Mouse (Mus musculus) CD8-positive naive resting alpha-beta T cell, adult 2 months (primary cell): Measurements from ENCODE around the gene Tfe3.
"Not testable (repeated sequence)": the region's sequence is repeated elsewhere in the genome, so short reads cannot be mapped to it uniquely, and the experiment has no call there.

Experiments used
- DNase-seq, 2 experiments: peaks; one replicate each; pipeline ENCODE4 v3.0.0; 2022; ENCODE audit warnings: low read depth in 2 of 2, low spot score in 2 of 2

The Tfe3 gene

DNA sequence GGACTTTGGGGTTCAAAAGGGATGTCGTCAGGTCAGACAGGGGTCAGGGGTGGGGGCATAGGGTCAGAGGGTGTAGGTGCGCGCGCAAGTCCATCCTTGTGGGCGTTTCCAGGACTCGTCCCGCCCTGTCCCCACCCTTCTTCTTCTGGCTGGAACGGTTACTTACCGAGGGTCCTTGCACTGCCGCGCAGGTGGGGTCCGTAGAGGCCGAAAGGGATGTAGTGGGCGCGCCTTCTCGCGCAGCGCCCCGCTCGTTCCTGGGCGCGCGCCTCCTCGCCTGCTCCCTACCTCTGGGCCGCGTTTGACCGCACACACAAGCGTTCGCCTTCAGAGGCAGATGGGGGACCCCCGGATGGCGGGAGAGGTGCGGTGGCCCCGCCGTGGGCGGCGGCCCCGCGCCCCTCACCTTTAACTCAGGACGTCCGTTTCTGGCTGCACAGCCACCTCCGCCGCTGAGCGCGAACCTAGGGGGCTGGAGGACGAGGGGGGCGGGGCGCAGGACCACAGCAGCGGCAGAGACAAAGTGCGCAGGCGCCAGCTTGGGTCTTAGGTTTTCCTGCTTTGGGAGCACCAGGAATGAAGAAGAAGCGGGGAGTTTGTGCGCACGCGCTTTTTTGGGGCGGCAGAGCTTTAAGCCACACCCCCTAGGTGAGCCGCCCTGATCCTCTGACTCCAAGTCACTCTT is 11.8 kb upstream of the Tfe3 start, which contains the start of gene Ccdc120:
Gene Ccdc120, minus strand, starts transcription at position 474 of the 685 bp plus-strand sequence.
- DNase-seq, result no peak

DNA sequence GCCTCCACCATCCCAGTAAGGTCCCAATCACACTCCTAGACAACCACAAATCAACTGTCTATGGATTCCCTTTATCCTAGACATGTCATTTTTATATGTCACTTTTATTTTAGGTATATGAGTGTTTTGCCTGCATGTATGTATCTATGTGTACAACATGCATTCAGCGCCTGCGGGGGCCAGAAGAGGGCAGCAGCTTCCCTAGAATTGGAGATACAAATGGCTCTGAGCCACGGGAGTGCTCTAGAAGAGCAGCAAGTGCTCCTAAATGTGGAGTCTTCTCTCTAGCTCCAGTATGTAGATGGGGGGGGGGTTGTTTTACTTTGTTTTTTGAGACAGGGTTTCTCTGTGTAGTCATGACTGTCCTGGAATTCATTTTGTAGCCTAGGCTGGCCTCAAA is 8.7 kb upstream of the Tfe3 start:
- DNase-seq, result not testable (repeated sequence)

DNA sequence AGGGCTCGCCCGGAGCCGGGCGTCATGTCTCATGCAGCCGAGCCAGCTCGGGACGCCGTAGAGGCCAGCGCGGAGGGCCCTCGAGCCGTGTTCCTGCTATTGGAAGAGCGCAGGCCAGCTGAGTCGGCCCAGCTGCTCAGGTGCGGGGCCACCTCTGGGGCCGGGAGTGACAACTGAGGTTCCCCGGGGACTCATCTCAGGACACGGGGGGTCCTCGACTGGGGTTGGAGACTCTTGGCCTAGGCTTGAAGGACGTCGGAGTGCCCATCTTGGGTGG is 499 bp downstream of the Tfe3 start:
- no peak for DNase-seq

DNA sequence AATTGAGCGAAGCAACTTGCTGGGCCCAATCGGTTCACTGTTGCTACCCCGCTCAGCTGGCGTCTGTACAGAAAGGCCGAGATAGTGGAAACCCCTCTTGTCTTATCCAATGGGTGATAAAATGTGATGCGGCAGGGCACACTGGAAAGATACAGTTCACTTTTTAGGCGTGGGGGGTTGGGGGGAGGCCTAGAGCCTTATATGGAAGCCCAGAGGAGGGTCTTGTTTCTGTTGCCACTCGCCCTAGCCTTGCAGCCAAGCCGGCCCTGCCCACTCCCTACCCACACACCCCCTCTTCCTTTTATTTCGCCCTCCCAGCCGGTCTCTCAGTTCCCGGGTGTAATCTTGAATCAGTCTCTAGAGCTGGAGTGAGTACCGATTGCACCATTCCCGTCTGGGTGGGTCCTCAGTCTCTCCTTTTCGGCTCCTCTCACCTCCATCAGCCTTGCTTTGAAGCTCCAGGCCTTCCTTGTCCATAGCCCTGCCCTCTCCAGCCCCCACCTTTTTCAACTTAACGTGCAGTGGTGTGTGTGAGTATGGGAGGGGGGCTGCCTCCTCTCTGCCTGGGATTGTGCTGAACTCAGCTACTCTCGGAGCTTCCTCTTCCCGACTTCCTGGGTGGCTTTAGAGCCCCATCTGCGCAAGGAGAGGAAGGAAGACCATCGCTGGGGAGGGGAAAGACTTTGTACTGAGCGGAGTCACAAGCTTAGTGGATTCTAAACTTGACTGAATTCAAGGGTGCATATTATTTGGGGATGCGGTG is 1.5 kb downstream of the Tfe3 start:
- DNase-seq, result no peak

DNA sequence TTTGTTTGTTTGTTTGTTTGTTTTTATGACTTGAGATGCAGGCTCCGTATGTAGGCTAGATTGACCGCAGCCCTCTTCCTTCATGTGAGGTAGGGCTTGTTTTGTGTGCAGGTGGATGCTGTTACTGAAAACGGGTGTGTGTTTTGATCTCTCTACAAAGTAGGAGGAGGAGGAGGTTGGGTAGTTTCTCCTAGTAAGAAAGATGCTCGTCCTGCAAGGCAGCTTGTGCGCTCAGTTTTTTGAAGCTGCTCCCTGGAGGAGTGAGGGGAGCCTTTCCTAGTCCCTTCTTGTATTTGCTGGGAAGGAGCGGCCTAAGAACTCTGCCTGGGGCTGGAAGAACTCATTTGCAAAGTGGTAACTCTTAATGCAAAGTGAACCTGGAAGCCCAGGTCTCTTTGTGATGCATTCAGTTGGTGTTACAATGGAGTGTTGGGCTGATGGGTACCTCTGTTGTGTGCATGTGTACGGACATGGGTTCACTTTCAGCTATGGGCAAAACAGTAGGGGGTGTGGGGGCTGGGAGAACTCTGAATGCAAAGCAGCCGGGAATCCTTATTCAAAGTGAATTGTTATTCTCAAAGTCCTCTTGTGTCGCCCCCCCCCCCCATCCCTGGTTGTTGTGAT is 2.4 kb downstream of the Tfe3 start:
- DNase-seq, result no peak

DNA sequence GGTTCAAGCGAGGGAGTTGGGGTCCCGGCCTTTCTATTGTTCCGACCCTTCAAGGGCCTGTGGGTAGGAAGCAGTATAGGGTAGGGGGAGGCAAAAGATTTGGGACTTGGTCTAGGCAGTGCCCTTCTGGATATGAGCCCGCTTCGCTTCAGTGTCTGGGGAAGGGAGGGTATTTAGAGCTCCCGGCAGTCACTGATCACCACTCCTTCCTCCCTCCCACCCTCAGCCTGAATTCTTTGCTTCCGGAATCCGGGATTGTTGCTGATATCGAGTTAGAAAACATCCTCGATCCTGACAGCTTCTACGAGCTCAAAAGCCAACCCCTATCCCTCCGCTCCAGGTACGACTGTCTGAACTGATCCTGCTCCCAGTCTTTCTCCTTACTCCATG is 2.9 kb downstream of the Tfe3 start:
- DNase-seq, result no peak

DNA sequence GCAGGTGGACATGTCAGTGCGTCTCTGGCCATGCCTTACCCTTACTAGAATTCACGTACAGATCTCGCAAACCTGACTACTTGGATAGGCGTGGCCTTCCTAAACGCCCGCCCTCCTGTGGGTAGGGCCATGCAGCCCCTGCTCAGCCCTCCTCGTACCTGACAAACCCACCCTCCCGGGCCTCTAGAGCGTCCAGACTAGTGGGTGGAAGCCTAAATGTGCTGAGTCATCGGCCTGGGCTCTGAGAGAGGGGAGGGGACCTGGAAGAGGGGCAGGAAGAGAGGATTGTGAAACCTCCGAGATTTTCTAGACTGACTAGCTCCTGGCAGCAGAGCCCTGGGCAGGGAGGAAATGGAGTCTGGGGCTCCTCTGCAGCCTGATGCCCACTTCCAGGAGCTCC is 3.4 kb downstream of the Tfe3 start:
- no peak for DNase-seq

DNA sequence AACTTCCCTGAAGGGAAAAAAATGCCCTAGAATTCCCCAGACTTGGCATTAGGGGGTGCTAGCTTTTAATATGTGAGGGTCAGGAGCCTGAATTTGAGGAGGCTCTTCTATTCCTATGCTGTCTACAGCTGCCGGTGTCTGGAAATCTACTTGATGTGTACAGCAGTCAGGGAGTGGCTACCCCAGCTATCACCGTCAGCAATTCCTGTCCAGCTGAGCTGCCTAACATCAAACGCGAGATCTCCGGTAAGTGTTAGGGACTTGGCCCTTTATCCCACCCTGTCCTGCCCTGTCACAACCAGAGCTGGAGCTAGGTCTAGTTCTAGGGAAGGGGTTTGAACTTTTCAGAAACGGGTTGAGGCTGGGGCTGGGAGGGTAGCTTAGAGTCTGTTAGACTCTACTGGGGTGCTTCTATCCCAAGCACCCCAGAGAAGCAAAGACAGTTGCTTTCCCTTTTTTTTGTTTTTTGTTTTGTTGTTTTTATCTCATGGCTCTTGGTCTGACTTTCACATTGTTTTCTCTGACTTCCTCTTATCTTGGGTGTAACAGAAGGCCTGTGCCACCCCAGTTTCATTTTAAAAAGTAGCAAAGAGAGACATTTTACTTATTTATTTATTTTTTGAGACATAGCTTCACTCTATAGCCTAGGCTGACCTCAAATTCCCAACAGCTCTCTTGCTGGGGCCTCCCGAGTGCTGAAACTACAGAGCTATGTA is 7.1 kb downstream of the Tfe3 start:
- DNase-seq, result no peak

DNA sequence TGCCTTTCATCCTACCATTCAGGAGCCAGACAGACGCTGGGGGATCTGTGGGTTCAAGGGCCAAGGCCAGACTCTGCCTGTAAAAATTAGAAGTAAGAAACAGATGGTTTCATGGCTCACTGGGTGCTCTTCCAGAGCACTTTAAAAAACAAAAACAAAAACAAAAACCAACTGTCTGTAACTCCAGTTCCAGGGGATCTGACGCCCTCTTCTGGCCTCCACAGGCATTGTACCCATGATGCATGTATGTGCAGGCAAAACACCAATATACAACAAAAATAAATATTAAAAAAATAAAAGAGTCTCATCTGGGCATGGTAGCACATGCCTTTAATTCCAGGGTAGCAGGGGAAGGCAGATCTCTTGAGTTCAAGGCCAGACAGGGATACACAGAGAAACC is 10.4 kb downstream of the Tfe3 start:
- no peak for DNase-seq

DNA sequence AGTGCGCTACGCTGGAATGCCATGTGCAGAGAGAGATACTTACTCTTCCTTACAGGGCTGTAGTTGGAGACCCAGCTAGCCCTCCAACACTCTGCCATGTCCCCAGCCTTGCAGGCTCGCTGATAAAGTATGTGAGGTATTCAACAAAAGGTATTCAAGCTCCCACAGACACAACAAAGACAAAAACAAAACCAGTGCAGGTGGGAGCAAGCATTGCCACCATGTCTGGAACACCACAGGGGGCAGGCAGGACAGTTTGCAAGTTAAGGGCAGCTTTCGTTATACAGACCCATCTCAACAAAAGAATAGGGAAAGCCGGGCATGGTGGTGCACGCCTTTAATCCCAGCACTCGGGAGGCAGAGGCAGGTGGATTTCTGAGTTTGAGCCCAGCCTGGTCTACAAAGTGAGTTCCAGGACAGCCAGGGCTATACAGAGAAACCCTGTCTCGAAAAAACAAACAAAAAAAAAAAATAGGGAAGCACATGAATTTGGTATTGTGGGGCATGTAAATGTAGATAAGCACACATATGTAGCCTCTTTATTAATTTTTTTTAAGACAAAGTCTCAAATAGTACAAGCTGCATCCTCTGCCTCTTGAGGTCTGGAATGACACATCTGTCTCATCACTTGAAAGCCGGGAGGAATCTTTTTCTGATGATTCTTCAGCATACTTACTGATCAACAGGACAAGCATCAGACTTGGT is 13.3 kb downstream of the Tfe3 start:
- DNase-seq, result no peak

DNA sequence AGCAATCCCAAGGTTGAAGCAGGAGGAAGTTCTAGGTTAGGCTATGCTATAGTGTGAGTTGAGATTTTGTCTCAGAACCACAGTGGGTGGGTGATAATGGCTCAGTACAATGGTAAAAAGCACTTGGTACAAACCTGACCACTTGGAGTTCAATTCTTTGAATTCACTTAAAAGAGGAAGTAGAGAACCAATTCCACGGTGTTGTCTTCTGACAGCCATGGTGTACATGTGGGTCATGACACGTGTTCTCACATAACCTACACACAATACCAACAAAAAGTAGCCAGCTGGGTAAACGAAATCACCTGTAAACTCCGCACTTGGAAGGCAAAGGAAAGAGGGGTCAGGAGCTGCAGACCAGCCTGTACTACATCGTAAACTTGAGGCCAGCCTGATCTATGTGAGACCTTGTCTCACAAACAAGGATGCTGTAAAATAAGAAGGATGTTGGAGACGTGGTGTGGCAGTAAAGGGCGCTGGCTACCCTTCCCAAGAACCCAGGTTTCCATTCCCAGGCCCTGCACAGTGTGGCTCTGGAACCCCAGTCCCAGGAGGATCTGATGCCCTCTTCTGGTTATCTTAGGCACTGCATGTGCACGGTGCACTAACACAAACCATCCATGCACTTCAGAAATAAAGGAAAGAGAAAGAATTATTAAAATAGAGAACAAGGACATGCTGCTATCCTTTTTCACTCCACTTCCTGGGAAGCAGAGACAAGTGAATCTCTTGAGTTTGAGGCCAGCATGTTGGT is 14.1 kb downstream of the Tfe3 start:
- DNase-seq, result peak; percentile 31 to 39

DNA sequence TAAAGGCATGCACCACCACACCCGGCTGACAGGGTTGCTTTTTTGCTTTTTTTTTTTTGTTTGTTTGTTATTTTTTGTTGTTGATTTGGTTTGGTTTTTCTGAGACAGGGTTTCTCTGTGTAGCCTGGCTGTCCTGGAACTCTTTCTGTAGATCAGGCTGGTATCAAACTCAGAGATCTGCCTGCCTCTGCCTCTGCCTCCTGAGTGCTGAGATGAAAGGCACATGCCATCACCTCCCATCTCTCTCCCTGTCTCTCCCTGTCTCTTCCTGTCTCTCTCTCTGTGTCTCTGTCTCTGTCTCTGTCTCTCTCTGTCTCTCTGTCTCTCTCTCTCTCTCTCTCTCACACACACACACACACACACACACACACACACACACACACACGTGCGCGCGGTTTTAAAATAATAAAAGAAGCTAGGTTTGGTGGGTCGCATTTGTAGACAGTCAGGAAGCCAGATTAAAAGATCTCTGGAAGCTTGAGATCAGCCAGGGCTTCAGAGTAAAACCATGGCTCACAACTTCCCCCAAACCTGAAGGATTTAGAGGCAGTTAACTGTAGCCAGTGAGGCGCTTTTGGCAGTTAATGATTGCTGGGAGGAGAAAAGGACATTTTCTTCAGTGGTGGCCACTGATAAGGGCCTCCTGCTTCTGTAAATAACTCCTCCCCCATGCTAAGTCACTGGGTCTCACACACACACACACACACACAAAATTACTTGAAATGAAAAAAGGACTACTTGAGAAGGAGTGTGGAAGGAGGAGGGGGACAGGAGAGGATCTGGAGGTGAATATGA is 16.3 kb downstream of the Tfe3 start:
- DNase-seq, result no peak

DNA sequence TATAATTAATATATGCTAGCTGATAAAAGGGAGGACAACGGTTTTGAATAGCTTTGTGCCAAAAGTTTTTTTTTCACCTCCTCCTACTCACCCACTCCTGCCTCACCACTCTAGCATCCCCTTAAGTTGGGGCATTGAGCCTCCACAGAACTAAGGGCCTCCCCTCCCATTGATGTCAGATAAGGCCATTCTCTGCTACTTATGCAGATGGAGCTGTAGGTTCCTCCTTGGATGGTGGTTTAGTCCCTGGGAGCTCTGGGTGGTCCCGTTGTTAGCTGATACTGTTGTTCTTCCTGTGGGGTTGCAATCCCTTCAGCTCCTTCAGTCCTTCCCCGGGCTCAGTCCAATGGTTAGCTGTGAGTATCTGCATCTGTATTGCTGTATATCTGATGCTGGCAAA is 16.9 kb downstream of the Tfe3 start:
- no peak for DNase-seq

DNA sequence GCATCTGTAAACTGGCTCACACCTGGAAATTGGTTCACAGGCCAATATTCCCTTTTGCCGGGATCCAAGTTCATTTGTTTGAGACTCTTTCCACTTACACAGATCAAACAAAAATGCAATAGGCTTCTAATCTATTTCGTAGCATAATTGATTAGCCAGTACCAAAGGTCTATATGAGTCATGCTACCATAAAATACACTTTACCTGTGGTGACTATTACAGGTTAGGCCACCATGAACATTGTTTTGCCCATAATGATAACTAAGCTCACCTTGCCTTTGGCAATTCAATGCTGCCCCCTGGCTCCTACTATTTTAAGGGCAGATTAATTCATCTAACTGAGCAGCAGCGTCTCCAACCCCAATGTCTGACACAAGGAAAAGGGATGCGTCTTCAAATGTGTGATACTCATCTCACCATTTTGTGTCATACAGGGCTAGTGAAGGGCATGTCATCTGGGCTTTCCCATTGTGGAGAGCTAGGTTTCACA is 20.3 kb downstream of the Tfe3 start:
- no peak for DNase-seq

DNA sequence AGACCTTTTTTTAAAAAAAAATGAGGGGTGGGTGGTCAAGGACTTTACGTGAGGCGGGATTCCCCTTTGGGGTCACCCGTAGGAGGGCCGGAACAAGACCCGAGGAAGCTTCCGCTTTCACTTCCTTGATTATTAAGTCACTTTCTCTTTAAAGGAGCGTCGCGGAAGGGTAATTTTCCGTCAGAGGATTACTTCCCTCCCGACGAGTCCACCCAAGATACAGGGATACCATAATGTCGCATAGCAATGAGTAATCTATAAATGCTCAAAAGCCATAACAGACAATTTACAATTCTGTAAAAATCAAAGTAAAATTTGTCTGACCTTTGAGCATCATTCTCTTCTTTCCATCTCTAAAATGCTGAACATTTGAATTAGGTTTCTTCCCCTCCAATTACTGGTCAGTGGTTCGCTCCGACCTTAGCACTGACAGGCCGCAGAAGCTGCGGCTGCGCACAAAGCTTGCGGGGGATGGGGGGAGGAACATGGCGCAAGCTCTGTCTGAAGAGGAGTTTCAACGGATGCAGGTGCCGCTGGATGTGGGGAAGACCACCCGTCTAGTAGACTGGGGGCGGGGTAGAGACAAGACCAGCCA is 27.3 kb downstream of the Tfe3 start, which contains the start of gene Gripap1:
Gene Gripap1, plus strand, starts transcription at position 224 of the 595 bp plus-strand sequence.
- DNase-seq, result peak; percentile 59 to 72

DNA sequence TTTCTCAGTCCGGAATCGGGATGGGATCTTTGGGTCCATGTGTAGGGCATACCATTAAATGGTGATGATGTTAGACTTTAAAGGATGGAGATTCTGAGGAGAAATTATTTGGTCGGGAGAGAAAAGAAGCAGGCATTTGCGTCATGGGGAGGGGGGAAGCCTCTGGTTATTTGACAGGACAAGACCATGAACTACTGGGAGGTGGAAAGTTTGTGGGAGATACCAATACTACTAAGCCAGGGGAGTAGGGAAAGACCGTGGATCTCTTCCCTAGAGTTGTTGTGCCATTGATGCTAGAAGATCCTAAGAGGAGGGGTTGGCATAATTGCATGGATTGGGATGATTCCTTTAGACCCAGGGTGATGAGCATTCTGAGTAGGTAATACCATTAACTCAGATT is 27.9 kb downstream of the Tfe3 start:
- no peak for DNase-seq

DNA sequence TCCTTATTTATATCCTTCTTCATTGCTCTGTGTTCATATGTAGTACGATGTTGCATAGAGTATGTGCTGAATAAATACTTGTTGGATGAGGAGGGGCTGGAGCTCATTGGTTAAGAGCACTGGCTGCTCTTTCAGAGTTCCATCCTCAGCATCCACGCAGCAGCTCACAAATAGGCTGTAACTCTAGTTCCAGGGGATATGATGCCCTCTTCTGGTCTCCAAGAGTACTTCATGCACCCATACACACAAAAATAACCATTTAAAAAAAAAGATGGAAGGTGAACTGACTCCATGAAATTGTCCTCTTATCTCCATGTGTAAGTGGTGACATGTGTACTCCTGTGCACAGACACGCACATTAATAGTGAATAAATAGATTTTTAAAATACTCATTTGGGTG is 31.0 kb downstream of the Tfe3 start:
- peak in 1 of 2 experiments; percentile 7 for DNase-seq

DNA sequence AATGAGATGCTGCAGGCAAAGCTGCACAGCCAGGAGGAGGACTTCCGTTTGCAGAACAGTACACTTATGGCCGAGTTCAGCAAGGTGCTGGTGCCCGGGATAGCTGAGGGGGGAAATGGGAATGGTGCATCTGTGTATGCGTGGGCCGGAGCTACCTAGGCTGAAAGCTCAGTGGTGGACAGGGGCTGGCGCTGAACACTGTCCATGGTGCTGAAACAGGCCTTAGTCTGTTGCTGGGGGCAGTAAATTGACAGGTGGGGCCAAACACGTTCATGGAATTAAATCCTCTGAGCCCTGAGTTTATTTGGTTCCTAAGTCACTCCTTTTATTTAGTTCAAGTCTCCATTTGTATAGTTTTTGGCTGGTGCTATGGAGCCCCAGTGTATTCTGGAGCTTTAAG is 32.7 kb downstream of the Tfe3 start:
- no peak for DNase-seq

DNA sequence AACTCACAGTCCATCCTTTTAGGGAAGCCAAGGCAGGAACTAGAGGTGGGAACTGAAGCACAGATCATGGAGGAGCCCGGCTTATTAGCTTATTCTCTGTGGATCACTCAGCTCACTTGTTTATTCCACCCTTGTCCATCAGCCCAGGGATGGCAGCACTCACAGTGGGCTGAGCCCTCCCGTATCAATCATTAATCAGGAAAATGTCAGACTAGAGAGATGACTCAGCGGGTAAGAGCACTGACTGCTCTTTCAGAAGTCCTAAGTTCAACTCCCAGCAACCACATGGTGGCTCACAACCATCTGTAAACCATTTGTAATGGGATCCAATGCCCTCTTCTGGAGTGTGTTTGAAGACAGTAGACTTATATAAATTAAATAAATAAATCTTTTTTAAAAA is 35.0 kb downstream of the Tfe3 start:
- no peak for DNase-seq
